Mouse (Mus musculus) spleen, postnatal 14 days (tissue): ENCODE data around the gene Rasa3.

Experiments
- DNase-seq, 2 experiments: peaks; one replicate each; pipeline ENCODE4 v3.0.0; 2021 to 2022; ENCODE audit warnings: low spot score in 2 of 2

The Rasa3 gene

DNA sequence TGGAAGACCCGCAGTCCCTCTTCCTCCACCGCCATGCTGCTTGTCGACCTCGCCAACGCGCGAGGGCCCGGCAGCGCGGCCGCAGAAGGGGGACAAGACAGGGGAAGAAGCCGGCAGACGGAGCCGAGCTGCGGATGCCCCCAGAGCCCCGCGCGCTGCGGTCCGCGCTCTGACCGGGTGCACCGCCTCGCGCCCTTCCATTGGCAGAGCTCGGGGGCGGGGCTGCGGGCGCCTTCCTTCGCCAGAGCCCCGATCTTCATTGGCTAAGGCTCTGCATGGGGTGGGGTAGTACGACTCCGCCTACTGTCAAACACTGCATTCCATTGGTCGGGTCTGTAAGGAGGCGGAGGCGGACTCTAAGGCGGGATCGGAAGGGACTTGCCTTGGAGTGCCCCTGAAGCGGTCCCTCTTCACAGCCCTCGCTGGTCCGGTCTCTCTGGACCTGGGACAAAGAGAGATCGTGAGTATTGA, at the start of gene Rasa3:
Rasa3 (minus strand) TSS at position 191 of the 471 bp plus-strand sequence.
- DNase-seq: peak; percentile 86 to 91

DNA sequence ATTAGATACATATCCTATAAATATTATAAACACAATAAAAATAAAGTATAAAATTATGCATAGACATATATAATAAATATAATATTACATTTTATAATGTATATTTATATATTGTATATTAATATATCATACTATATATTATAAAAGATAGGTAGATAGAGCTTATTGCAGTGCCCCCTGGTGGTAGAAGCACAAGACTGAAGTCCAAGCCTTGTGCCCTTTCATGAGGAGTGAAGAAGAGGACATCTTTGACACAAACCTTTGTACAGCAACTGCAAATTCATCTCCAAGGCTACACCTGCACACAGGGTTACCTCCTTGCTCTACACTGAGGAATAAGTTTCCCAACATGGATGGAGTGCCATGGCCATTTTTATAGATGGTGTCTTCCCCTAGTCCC, 48.3 kb upstream of the Rasa3 start:
- DNase-seq: peak in 1 of 2 experiments; percentile 55

DNA sequence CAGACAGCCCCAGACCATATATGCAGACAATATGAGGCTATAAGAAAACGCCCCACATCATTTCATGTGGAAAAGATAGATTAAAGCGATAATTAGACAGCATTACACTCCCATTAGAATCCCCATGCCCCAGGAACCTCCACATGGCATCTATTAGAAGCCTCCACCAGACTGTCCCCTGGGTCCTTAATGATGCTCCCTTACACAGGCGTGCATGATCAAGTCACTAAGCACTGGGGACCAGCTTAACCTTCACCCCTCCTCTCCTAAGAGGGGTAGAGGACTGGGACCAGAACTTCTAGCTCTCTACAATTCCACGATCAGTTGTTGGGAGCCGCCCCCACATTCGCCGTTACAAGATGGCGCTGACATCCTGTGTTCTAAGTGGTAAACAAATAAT, 41.6 kb upstream of the Rasa3 start:
- no peak for DNase-seq

DNA sequence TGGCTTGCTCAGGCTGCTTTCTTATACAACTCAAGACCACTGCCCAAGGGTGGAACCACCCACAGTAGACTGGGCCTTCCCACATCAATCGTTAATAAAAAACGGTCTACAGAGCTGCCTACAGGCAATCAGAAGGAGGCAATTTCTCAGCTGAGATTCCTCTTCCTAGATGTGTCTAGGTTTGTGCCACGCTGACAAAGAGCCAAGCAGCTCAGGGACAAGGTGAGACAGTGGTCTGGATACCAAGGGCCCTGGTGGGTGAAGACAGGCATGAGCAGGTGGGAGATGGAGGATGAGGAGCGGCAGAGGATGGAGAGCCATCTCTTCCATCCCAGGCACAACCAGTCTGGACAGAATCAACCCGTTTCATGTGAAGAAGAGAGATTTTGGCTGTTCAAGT, 31.1 kb upstream of the Rasa3 start:
- DNase-seq: peak in 1 of 2 experiments; percentile 1

DNA sequence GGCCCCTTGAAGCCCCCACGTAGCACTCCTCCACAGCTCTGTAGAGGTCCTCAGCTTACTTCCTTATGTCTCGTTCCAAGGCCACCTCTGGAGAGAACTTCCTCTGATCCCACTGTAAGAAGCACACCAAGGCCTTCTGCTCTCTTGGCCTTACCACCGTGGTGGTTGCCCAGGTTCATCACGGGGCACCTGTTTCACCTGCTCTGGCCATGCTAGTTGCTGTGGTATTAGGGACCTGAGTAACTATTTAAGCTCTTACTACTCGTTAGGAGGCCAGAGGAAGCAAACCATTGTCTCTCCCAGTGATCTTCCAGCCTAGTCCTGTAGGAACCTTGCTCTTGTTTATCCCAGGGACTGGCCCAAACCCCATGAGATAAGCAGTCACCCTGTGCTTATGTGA, 29.5 kb upstream of the Rasa3 start:
- DNase-seq: no peak

DNA sequence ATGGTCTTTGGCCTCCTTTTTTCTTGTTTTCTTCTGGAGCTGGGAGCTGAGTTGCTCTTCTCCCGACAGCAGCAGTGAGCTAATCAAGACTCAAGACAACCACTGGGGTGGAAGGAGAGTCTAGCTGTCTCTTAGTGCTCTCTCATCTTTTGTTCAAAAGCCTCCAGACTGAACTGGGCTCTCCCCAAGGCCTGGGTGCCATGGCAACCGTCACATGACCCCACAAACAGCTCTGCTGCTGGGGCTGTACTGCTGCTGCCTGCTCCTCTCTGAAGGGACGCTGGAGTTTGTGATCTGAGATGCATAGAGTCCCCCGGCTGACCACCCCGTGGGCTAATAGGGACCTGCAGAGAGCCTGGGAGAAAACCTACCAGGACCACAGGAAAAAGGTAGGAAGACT, 28.3 kb upstream of the Rasa3 start, which contains the start of gene Cfap97d2:
Cfap97d2 (plus strand) TSS at position 222 of the 400 bp plus-strand sequence.
- no peak for DNase-seq

DNA sequence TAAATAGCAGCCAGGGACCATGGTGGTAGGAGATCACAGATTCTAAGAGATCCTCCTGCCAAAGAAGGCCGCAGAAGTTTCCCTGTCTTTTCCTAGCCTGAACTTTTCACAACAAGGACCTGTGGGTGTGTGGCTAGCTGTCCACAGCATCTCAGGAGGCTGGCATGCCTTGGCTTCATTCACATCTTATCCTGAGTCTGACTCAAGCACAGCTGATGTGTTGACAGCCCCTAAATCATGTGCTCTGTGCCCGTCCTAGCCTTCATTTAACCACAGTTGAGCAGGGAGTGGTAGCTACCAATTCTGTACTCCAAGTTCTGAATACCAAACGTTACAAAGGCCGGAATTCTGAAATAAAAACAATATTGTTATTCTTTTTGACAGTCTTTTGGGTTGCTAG, 26.9 kb upstream of the Rasa3 start:
- DNase-seq: no peak

DNA sequence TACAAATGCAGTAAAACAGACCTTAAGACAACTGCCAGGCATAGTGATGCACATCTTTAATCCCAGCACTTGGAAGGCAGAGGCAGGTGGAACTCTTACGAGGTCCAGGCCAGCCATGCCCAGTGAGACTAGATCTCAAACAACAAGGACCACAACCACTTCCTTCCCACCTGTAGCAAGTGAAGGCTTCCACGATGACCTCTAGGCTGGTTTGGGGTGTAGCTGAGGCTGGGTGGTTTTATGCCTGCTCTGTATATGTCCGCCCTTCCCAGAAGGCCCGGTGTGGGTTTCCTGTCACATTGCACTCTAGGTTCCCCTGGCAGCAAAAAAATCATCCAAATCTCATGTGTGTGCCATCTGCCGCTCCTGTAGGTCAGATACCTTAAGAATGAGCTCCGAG, 26.4 kb upstream of the Rasa3 start:
- no peak for DNase-seq

DNA sequence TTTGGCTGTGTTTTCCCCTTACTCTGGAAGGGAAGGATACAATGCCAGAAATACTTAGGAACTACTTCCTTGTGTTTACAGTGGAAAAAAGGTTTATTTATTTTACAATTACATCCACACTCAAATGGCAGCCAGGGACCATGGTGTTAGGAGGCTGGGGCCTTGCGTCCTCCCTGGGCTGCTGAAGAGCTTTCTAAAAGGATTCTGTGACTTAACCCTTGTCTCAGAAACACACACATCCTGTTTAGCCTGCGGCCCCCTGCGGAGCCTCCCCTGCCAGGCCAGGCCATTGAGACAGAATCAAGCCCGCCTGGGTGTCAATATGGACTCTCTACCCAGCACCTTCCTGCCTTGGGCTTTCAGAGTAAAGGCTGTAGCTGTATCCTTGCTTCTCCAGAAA, 25.4 kb upstream of the Rasa3 start:
- no peak for DNase-seq

DNA sequence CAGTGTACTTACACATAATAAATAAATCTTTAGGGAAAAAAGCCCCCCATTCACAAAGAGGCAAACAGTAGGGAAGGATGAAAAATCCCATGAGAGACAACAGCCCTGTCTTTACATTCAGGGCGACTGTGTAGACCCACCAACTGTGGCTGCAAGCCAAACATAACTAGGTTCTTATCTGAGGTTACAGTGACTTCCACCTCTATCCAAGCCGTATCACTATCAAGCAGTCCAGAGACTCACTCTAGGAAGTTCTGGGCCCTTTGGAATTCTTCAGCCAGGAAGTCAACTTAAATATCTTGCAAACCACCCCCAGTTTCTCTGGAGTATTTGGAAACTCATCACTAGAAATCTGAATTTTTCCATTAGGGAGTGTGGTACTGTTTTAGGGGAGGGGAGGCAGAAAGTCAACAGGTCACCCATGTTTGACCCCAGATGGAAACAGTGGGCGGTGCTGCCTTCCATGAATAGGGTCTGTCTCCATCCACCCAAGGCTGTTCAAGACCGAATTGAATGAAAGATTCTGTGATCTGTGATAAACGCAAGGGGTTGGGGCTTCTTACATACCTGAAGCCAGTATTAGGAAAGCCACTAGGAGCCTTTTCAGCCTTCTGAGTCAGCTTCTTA, 22.0 kb upstream of the Rasa3 start:
- no peak for DNase-seq

DNA sequence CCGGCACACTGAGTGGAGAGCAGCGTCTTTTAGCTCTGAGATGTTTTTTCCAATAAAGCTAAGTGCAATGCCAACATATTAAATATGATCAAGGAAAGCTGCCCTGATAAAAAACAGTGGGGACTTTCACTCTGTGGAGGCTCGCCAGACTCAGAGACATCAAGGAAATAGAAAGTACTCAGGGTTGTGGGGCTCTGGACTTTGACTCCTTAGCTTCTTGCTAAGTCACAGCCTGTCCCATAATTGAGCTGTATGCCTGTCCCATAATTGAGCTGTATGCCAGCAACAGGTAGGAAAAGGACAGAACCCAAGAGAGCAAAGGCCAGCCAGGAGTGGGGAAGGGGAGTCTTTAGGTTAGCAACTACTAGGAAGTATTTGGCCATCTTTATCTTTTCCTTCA, 20.9 kb upstream of the Rasa3 start:
- no peak for DNase-seq

DNA sequence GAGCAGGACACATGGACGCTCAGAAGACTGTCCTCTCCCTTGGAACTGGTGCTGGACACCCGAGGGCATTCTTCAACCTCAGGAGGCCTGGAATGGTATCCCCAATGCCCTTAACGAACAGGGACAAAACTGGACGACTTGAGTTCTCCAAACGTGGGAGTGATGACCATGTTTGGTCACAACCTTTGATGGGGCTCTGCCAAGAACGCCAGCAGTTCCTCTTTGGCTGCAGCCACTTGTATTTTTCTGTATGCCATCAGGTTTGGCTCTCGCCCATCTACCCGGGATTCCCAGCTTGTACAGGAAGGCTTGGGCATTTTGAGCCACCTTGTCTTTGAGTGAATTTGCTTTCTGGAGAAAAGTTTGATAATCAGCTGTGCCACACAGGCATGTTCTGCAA, 20.3 kb upstream of the Rasa3 start:
- DNase-seq: no peak

DNA sequence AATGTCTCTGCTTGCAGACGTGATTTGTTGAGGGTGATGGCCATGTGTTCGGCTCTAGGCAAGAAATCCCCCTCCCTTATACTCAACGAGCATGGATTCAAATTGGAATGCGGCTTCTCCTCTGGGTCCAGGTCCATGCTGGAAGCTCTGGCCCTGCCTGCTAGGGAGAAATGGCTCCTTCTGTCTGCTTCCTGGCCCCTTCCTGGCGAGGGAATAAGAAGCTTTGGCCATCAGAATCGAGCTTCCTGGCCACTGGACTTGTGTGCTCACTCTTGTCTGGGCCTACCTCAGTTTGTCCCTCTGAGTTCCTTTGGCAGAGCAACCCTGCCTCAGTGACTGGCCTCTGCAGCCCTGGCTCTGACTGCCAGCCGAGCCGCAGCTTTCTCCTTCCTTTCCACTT, 19.8 kb upstream of the Rasa3 start:
- no peak for DNase-seq

DNA sequence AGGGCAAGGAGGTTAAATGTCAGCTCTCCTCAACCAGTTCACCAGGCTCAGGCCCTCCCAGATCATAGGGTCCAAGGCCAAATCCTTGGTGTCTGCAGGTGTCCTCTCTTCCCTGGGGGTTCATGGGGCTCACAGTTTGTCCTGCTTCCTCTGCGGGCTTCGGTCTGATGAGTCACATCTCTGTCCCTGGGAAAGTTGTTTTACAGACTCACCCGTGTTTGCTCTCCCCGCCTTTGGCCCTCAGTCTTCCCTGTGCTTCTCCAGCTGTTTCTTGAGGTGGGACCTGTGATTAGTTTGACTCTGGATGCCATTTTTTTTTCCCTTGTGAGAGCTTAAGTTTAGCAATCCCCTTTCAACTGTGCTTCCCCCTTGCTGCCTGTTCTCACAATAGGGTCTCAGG, 18.8 kb upstream of the Rasa3 start:
- no peak for DNase-seq

DNA sequence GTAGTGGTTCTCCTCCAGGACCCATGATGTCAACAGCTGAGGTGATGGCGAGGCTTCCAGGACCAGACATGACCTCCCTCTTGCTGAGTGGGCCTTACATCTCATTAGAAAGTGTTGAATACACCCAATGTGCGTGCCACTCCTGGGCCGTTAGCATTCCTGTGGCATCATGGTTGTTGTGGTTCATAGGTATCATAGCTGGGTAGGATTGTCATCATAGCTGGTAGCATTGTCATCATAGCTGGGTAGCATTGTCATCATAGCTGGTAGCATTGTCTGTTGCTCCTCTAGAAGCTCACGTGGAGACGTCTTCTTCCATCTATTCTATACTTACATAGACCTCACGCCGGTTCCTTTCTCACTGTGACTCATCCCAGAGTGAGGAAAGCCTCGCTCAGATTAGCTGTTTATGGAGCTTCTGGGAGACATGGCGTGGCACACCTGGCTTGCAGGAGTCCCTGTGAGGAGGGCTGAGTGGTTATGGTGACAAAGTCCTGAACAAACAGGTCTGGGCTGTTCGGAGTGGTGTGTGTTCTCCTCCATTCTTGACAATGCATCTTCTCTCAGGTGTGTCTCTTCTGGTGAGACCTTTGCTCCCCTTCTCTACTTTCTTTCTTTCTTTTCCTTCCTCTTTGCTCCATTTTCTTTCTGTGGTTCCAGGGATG, 17.9 kb upstream of the Rasa3 start:
- DNase-seq: no peak

DNA sequence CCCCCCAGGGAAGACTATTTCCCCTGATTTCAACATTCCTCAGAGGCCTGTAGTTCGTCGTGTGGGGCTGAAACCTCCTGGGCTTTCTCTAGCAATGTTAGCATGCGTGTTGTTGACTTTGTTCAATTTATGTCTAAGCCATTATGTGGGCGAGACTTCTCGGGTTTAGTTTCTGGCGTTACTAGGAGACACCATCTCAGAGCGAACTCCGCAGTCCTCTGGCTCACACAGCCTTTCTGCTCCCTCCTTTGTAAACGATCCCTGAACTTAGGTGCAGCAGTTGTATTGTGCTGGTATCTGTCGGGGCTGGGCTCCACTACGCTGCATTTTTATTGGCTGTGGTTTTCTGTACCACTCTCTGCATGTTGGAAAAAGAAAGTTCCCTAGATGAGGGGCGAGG, 17.3 kb upstream of the Rasa3 start:
- DNase-seq: no peak

DNA sequence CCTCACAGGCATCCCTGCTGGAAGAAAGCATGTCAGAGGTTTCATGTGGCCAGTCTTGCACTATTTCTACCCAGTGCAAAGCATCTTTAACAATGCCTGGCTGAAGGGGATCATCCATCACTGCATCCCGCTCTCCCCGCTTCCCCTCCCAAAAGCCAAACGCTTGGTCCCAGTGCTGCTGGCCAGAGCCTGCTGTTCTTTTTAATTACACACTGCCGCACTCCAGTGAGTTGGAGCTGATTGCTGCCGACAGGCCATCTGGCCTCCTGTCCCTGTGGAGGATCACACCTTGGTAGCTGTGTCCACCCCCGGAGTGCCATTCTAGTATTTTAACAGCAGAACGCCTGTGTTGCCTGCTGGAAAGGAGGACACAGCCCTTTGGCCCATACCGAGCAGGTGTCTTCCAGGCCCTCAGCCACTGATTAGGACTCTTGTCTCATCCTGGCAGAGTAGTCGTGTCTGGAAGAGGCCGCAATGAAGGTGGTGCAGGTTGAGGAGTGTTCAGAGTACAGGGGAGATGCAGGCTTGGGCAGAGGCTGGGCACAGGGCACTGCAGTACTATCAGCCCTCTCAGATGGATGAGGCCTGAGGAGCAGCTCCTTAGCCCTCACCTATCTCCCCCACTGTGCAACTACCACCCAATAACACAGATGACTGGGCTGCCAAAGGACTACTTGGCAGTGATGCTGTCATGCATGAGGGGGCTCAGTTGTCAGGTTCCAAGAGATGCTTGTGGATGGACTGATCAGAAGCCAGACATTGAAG, 15.1 kb upstream of the Rasa3 start:
- no peak for DNase-seq

DNA sequence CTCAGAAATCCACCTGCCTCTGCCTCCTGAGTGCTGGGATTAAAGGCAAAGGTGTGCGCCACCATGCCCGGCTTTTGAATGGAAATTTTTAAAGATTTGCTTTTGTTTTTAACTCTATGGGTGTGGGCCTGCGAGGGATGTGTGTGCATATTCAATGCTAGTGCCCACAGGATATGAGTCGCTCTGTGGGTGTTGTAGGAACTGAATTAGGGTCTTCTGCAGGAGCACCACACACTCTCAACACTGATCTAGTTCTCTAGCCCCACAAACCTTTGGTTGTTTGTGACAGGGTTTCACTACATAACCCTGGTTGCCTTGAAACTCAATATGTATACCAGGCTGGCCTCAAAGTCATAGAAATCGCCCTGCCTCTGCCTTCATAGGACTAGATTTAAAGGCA, 11.9 kb upstream of the Rasa3 start:
- DNase-seq: no peak

DNA sequence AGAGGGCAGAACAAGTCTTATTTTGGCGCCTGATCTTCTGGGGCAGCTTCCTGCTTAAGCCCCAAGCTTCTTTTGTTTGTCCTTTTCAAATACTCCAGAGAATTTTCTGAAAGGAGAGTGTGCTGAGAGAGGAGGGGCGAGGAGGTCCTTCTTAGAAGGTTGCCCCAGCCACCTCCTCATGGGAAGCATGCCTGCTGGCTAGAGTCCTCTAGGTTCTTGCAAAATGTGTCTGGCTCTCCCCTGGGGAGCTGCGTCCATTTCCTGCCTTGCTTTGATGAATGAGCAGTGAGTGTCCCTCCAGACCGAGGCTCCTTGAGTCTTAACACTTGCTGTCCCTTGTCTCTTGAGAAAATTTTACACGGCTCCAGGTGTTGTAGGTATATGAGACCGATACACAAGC, 11.1 kb upstream of the Rasa3 start:
- no peak for DNase-seq

DNA sequence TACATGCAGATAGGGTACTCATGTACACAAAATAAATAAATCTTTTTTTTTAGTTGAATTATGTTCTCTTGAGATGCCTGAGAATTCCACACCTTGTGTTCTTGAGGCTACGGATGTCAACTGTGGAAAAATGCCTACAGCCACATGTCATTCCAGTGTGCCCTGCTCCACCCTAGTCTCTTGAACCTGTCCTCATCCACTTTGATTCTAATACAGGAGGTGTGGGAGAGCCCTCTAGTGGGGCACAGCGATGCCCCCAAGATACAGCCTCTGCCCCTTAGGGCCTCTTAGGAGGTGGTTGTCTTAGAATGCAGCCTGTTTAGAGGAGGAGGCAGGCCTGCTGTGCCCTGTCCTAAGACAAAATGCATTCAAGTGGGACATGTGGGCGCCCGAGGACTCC, 10.5 kb upstream of the Rasa3 start:
- DNase-seq: no peak

DNA sequence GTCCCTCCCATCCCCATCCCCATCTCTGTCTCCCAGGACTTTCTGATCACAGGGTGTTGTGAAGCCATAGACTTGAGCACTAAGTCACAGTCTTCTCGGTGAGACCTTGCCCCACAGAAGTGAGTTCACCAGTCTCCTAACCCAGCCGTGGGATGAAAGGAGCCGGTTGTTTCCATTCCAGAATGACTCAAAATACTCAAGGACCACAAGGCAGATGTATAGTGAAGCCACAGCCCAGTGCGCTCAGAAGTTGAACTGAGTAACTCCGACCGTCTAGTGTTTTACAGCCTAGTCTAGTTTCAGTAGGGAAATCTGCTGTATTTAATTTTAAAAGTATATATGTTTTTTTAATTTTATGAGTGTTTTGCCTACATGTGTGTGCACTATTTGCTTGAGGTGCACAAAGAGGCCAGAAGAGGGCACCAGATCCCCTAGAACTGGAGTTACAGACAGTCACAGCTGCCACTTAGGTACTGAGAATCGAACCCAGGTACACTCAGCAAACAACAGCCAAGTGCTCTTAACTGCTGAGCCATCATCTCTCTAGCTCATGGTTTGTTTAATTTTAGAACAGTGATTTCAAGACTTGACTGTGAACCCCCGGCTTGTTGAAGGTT, 9.8 kb upstream of the Rasa3 start:
- no peak for DNase-seq

DNA sequence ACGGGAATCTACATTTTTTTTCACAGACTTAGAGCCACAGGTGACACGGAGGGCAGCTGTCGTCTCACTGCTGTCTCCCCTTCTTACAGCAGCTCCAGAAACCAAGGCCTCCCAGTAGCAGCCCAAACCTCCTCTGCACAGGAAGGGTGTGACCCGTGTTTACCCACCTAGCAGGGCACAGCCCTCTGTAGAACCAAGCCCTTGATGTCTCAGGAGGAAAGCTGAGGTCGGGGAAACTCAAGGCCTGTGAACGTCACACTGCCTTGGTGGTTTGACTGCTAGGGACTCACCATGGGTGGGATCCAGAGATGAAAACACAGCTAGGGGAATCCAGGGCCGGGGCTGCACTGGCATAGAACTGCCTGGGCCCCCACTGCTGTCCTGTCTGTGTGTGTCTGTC, 9.0 kb upstream of the Rasa3 start:
- peak in 1 of 2 experiments; percentile 30 for DNase-seq
